Mouse (Mus musculus) brain, embryonic 18.5 days (tissue): ENCODE data around the gene Ksr1.

Source experiments
- DNase-seq: peaks from one replicate; pipeline ENCODE4 v3.0.0-alpha.2; 2012; ENCODE audit warnings: low read depth, low spot score

Ksr1 gene

DNA sequence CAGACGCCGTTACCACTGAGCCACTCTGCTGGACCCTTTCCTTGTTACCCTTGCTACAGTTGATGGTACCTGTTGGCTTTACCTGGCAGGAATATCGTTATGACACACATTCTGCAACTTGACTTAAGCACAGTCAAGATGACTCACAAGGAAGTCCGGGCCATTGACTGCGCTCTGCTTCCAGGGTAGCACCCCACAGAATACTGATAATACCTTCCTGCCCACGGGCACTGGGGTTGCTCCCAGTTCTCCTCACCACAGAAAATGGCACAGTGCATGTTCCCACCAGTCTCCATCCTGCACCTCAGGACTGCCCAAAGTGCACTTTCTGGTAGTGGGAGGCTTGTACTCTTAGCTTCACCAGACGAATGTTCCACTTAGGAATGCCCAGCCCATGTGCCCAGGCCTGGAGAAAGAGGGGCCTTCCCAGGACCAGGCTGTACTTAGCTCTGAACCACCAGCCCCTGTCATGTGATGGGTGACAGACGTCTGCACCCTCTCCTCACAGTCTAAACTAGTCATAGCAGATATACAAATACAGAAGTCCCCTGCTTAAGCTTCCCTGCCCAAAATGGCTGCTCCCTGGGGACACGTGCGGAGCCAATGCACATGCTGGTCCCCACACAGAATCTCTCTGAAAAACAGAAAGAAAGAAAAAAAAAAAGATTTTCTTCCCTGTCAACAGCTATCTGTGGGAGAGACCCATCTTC lies 52.1 kb downstream of the Ksr1 start:
- DNase-seq = no peak

DNA sequence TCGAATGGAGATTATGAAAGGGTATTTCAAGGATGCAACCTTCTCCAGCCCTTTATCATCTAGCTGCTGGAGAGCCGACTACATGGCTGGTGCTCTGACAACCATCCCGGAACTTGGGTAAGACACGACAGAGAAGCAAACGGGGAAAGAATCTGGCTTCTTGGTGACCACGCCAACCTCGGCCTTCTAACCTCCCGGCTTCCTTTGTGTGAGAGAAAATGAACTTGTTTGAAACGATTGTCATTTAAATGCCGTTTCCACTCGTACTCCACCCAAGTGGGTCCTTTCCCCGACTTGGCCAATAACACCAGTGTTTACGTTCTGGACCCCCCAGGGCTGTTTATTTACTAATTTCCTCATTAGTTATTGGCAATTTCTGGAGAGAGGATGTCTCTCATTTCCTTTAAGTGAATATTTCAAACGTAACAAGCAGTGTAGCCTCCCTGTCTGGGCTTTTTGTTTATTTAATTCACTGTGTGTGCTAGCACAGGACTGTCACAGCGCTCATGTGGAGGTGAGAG lies 52.8 kb downstream of the Ksr1 start:
- DNase-seq = no peak

DNA sequence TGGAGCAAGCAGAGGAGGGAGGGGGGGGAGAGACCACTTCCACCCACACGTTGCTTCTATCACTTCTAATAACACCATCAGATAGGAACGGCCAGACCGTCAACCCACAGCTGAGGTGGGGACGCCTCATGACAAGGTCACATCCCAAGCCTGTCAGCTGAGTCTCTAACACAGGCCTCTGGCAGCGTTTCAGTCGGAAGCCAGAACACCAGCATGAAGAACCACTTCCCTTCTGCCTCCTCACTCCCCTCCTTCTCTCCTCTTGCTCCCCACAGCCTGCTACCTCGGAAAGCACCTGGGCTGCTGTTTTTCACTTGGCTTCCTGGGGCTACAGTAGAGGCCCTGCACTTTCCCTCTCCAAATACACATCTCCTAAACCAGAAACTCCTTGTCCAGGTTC lies 53.4 kb downstream of the Ksr1 start:
- no peak for DNase-seq

DNA sequence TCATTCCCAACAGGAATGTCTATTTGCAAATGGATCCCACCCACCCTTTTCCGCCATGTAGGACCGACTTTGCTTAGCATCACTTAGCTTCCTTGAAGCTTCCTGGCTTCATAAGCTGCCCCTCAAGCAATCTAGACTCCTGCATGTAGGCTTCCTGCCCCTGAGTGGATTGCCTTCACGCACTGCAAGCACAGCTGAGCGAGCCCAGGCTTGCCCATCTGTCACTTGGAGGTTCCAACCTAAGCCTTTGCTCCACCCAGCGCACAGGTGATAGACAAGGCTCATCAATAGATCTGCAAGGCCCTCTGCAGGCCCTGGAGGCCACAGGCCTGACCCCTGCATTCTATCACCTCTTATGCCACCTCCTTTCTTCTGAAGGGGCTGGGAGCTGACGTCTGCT lies 54.0 kb downstream of the Ksr1 start:
- DNase-seq = no peak

DNA sequence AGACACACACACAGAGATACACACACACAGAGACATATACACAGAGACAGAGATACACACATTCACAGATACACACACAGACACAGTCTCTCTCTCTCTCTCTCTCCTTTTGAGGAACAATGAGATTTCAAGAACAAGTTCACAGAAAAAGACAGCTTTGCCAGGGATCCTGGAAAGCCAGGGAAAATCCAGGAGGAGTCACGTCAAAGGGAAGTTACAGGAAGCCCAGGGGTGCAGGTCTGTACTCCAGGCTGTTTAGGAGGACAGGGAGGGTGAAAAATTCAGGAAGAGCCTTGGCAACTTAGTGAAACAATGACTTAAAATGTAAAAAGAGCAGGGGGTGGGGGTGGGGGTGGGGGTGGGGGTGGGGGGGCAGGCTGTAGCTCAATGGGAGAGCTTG lies 56.5 kb downstream of the Ksr1 start:
- no peak for DNase-seq

DNA sequence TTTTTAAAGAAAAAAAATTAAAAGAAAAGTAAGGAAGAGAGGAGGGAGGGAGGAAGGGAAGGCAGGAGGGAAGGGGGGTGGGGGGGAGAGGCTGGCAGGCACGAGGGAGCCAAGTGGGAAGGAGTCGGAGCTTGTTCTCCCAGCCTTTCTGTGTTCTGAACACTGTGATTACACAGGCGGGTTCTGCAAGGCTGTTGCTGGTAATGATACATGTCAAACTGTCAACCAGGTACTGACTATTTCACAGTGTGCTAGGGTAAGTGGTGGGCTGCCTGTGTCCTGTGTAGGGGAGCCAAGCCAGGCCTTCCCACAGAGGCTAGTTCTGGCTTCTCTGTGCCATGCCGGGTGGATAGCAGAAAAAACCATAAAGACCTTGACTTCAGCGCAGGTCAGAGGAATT lies 57.2 kb downstream of the Ksr1 start:
- DNase-seq = no peak

DNA sequence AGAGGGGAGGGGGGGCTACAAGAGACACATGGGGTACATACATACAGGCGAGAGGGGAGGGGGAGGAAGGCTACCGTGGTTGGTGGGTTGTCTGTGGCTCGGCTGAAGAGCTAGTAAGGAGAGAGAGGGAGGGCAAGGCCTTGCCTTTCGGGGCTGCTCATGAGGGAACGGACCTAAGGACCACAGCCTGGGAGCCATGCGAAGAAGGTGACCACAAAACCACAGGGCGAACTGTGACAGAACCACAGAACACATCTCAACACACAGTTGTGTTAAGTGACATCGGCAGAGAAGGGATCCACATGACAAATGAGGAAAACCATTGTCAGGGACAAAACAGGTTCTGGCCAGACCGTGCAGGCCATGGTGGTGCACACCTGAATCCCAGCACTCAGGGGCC lies 57.9 kb downstream of the Ksr1 start:
- DNase-seq = no peak

DNA sequence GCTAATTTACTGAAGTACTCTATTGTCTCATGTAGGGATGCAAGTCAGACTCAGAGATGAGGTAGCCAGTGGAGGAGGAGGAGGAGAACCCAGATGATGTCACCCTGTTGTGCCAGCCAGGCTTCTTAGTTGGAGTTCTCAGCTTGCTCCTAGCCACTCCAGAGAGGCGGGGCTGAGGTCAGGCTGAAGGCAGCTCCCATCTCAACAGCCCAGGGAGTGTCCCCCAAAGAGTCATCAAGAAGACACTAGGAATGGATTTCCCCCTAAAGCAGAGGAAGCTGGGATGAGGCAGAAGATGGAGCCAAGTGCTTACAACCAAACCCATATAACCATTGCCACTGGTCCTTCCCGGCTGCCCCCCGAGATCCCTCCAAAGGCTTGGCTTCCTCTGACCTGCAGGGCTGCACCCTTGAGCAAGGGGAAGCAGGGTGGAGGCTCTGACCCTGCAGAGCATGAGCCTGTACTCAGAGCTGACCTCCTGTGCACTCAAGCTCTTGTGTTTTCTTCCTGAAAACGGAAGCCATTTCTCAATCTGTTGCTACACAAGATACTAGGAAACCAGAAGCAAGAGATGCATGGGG lies 58.4 kb downstream of the Ksr1 start:
- DNase-seq = no peak

DNA sequence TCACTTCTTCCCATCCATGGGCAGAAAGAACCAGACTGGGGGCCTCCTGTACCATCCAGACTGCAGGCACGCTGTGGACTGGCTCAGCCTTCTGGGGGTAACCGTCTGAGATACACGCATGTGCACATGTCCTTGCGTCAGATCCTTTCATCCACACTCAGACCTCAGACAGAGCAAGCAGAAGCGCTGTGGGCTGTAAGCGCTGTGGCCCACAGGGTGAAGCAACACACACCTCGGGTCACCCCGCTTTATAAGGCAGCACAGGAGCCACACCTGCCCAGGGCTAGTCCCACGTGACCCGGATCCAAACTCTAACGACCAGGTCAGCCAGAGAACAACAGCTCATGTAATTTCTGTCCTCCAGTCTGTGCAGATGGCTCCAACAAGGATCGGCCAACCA lies 59.4 kb downstream of the Ksr1 start:
- DNase-seq = no peak

DNA sequence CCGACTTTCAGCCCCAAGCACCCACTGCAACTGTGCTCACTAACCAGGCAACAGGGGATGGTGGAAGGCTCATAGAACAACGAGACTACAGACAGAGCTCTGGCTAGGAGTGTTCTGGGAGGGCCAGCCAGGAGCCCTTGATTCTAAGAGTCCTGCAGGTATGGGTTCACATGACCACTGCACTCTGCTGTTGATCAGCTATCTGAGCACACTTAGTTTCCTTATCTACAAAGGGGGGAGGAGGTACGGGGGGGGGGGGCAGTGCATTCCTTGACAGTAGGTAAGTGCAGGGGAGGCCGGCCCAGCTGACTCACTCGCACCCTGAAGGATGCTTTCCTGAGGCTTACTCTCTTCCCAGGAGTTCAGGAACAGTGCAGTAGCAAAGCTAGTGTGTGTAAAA lies 61.1 kb downstream of the Ksr1 start:
- no peak for DNase-seq

DNA sequence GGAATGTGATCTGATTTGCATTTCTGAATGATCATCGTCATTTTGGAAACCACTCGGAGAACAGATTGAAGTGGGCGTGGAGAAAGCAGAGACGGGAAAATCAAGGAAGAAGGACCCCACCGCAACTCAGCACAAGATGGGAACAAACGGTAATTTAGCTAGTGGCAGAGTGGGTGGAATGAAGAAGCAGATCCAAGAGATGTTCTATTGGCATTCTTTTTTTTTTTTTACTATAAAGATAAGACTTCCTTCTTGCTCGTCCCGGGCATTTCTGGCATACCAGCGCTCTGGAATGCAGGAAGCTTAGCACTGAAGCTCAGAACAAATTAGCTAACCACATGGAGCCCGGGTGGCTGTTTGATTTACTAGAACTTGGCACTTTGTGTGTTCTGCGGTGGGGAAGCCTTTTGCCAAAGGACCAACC lies 63.2 kb downstream of the Ksr1 start:
- DNase-seq = no peak

DNA sequence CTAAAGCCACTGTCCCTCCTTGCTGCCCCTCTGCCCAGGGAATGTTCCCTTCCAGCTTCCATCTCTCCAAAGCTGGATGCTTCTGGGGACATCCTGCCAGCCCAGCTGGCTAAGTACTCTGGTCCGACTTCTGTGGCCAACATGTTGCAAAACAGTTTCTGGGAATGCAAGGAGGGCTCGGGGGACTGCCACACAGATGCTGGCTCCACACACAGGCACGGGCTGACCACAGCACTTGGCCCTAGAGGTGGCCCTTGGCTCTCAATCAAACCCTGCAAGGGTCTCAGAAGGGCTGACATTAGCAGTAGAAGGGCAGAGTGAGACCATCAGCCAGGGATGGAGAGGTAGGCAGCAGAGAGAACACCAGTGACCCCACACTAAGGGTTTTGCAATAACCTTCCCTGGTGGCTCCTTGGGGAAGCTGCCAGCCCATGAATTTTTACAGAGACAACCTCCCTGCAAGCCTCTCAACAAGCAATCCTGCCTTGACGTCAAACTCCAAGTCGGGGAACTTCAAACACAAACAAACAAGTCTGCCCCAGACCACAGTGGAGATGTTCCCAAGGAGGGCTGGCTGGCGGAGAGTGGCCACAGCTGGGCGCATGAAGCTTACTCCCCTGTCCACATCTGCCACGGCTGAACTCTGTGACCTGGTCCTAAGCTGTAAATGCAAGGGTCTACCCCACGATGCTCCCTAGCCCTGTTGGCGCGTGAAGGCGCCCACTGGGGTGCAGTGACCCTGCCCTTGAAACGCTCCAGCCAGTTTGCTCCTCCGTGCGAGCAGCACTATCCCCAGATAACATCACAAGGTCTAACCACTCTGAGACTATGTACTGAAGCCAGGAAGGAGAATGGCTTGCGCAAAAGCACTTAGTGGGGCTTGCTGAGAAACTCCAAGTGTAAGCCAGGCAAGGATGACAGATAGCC lies 65.0 kb downstream of the Ksr1 start:
- no peak for DNase-seq

DNA sequence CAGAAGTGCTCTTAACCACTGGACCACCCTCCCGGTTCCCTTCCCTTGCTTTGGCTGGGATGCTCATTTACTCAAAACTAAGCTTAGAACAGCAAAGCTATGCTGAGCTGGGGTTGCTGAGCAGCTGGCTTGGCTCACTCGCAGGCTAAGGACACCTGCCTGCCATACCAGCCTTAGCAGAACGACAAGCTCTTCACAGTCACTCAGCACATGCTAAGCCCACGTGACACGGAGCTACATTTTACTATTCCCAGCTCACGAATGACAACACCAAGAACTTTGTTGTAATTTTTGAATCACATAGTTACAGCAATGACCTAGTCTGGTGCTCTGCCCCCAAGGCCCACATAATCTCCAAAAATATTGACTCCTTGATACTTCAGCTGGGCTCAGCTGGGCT lies 66.1 kb downstream of the Ksr1 start:
- no peak for DNase-seq

DNA sequence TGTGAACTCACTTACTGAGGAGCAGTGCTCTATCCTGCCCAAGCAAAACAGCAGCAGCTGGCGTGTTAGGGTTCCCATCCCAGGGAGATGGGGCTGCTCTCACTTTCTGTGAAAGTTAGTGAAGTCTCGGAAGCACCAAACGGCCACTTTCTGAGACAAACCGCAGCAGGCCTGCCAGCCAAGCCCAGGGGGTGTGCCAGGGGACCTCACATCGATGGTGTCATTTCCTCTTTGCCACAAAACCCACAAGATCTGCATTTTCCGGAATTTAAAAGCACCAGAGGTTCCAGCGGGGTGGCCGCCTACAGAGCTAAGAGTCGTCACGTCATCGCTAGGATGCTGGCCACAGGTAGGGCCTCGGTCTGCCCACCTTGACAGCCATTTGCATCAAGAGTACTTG lies 69.7 kb downstream of the Ksr1 start:
- no peak for DNase-seq

DNA sequence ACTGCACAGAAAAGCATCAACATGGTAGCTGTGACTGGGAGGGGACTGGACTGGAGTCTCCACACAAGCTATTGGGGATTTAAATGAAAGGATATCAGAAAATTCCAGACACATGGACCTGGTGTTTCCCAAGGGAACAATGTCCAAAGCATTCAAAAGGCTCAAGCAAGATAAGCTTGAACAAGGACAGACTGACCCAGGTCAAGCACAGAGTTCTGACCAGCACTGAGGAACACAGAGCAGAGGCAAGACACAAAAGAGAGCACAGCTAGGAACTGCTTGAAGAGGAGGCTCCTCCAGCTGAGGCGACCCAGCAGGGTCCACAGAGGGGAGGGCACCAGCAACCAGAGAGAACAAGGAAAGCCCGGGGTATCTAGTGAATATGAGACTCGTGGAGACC lies 71.2 kb downstream of the Ksr1 start:
- DNase-seq = no peak

DNA sequence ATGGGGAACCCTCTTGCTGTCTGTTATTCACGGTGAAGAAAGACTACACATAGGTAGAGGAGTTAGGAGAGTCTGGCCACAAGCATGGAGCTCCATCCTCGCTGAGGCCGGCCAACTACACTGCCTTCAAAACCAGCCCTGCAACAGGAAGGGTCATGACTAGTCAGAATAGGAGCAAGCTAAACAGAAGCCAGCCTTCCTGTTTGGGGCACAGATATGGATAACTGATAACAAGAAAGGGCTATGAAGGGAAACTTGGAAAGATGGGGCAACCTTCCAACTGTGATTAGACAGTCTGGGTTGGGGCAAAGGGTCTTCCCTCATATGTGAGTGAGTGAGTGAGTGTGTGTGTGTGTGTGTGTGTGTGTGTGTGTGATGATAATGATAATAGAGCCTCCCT lies 71.6 kb downstream of the Ksr1 start:
- DNase-seq = no peak

DNA sequence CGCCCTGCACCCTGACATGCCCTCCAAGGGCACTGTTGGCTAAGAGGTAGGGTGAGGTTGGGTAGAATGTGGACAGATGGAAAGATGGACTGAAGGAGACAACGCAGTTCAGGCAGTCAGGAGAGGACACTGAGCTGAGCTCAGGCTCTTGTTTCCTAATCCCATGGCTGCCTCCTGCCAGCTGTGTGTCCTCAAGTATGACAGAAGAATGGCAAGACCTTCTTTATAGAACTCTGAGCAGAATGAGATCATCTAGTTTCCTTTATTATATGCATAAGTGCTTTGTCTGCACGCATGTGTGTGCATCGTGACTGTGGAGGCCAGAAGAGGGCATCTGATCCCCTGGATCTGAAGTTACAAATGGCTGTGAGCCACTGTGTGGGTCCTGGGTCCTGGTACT lies 72.6 kb downstream of the Ksr1 start:
- DNase-seq = no peak

DNA sequence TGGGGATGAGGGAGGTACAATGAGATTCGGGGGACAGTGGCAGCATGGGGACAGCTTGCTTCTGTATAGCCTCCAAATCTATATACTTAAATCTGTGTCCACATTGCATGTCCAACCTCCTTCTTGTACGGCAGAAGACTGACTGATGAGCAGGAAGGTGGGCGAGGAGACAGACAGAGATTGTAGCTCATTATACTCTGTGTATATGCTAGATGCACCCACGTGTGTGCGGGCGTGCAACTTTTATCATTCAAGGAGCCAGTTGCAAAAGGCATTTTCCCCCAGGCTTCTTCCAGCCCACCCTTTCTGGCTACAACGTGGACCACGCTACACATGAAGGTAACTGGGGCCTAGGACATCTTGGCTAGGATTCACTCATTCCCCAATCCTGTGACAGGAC lies 74.1 kb downstream of the Ksr1 start:
- DNase-seq = no peak

DNA sequence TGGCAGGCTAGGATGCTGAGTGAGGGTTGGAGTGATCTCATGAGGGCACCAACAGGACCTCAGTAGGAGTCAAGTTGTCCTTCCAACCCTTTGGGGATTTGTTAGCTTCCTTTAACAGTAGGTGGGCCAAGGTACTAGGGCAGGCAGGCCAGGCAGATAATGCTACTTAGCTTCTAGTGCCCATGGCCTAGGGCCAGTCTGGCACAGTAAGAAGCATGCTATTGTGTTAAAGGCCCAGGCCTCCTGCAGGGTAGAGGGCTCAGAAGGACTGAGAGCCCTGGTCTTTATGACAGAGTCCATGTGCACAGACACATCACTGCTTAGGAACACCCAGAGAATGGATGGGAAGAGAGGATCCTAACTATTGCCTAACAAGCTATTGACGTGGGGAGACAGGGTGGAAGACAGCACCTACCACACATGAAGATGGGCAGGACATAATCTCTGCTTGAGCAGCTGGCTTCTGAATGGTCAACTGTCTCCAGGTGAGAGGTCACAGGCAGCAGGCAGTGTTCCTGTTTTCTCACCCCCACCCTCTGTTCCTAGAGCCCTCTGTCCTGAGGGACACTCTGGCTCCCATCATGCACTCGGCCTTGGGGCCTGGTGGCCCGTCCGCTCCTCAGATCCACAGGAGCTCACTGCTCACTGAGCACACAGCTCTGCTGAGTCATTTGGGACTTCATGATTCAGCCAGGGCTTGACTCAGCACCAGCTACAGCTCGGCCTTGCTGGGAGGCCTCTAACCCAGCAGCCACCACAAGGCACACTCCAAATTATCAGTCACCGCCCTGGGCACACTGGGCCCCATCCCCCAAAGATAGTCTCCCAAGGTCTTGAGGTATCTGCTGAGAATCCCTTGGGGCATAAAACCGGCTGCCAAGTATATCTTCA lies 74.9 kb downstream of the Ksr1 start:
- DNase-seq = no peak

DNA sequence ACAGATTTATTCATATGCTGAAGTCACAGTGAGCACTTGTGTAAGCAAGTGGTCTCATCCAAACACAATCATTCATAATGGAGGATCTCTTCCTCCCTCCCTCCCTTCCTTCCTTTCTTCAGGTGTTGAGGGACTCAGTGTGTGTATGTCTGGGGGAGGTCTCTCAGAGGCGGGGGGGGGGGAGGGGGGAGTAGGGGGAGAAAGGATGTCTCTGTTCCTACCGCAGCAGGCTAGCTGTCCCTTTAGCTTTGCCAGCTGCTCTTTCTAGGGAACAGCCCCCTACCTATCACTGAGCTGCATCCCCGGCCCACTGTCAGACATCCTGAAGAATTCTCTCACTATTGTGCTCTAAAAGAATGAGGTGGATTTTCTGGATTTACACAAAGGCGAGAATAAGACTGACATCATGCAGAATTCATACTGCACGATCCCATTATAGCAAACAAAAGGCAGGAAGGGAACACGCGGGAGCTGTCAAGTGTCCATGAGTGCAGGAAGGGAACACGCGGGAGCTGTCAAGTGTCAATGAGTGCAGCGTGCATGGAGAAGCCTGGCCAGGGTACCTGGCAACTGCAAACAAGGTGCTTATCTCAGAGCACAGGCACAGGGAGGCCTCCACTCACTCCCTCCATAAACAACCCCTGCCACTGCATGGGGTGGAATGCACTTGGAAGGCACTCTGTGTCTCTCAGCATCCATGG lies 76.6 kb downstream of the Ksr1 start:
- no peak for DNase-seq

DNA sequence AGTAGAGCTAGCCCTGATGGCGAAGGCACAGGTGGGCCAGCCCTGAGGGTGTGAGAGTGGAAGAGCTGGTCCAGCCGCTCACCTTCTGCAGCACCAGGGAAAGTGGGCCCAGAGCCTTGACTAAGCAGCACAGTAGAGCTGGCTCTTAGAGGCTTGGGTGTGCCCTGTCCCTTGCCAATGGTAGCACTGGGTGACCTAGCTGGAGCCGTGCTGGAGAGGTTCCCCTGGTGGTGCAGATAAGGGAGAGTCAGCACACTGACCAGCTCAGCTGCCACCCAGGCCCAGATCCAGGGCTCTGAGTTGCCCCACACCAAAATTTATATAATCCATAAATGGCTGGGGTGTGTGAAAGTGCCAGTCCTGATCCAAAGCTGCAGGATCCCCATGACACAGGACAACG lies 79.0 kb downstream of the Ksr1 start:
- DNase-seq = no peak
